Mouse (Mus musculus) CD4-positive helper T cell, adult 2 months (primary cell): ENCODE measurements around the gene P4hb.
"Not testable (repeated sequence)": the region's sequence is repeated elsewhere in the genome, so short reads cannot be mapped to it uniquely, and the experiment has no call there.

Experiments
- DNase-seq: peaks from one replicate; pipeline ENCODE4 v3.0.0-alpha.2; 2012; ENCODE audit warnings: low read depth, missing footprints, low spot score

Gene P4hb

GRCm38 (mm10) chr11:120598283-120598989 is 25.4 kb upstream of the P4hb start, which contains the start of the genes Alyref and Anapc11:
TSS of gene Alyref (minus strand) at chr11:120598365.
TSS of gene Anapc11 (plus strand) at chr11:120598421.
- DNase-seq, result peak; percentile 99

GRCm38 (mm10) chr11:120597240-120598235 is 24.5 kb upstream of the P4hb start:
- DNase-seq, result peak; percentile 39

DNA sequence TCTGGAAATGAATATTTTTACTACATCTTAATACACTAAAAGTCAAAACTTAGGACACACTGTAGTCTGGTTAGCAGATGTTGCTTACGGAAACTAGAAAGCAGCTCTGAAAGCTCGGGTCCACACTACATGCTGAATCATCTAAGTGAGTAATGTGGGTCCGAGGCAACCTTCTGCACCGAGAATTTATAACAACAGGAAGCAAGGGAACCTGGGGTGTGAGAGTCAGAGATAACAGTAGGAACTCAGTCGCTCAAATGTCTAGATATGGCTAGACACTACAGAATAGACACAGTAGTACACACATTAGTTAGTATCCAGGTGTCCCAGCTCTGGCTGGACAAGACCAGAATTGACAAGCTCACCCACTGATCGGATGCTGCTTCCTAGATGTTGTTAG is 15.5 kb upstream of the P4hb start:
- no peak for DNase-seq

DNA sequence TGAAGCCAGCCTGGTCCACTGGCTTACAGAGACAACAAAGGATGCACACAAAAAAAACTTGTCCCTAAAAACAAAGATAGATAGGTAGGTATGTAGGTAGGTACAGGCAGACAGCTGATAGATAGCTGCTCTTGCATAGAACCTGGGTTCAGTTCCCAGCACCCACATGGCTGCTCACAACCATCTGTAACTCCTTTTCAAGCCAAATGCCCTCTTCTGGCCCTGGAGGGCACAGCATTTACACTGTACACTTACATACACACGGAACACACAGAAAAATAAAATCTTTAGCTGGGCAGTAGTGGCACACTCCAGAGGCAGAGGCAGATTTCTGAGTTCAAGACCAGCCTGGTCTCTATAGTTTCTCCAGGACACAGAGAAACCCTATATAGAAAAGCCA is 10.9 kb upstream of the P4hb start:
- DNase-seq, result no peak

GRCm38 (mm10) chr11:120582982-120583293 is 9.9 kb upstream of the P4hb start:
- DNase-seq, result not testable (repeated sequence)

- peak; percentile 73 for DNase-seq
Observed at GRCm38 (mm10) chr11:120582268-120582981, 9.4 kb upstream of the P4hb start.

DNA sequence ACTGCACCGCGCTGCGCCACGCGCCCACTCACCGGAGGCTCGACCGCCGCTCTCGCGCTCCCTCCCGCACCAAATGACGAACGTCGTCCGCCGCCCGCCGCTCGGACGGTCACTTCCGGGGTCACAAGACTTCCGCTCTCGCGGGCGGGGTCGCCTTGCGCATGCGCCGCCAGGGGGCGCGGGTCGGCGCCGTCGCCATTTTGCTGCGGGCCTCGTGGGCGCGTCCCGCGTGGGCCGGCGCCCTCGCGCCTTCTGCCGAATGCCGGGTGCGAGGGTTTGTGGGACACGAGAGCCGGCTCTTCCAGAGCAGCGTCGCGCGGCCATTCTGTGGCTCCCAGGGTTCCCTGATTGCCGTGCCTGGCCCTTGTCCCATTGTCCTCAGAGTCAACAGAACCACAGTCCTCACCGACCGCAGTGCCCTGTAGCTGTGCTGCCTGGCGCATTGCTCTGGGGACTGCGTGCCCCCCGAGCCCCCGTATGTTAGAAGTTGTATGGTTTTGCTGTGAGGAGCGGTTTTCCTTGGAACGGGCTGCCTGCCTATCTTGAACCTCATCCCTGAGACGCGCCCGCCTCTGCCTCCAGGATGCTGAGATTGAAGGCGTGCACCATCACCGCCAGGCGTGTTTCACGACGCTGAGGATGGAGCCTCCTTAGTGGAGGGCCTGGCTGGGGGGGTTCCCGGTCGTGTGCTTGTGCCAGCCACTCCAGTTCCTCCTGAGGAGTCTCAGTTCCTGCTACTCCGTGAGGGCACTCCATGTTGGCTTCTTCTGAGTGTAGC is 8.6 kb upstream of the P4hb start, which contains the start of gene Arhgdia:
Gene Arhgdia (minus strand): TSS at position 135 of the 778 bp plus-strand sequence.
- DNase-seq, result peak; percentile 92

DNA sequence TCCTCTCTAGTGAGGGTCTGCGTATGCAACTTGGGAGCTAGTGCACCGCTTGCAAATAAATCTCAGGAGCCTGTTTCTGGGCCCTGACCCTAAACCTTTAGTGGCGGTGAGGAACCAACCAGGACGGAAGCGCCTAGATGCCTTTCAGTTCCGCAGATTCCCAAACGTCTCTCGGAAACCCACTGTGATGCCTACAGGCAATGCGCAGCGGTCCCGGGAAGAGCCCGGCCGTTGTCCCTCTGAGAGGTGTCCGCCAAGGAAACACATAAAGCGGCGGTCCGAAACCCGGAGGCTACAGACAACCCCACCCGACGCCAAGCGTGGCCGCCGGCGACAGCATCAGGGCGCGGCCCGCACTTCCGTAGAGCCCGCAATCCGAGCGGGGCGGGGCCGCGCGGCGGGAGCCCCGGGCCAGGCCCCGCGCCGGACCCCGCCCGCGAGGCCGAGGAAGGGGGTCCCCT is 7.8 kb upstream of the P4hb start:
- DNase-seq, result peak; percentile 67

- peak; percentile 47 for DNase-seq
Observed at GRCm38 (mm10) chr11:120580190-120580589, 7.1 kb upstream of the P4hb start.

GRCm38 (mm10) chr11:120579316-120580107 is 6.5 kb upstream of the P4hb start:
- peak; percentile 80 for DNase-seq

DNA sequence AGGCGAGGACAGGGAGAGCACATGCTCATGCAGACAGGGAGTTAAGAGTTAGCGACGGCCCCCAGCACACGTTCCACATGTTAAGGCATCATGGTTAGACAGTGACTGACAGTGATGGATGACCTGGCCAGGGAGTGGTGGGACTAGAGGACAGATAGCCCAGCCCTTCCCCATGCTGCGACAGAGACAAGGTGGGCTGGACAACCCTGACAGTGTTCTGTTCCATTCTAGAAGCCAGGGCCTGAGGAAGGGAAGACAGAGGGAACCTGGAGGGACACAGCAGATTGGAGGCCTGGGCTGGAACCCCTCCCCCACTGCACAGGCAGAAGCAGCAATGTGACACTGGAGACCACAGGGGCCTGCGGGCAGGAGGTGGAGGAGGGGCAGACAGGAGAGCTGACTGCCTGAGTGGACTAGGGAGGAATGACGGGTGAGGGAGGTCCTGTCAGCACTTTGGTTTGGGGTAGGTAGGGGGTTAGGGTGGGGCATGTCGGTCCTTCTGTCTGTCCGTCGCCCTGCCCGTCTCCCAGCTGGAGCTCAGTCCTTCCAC is 5.7 kb upstream of the P4hb start:
- no peak for DNase-seq

DNA sequence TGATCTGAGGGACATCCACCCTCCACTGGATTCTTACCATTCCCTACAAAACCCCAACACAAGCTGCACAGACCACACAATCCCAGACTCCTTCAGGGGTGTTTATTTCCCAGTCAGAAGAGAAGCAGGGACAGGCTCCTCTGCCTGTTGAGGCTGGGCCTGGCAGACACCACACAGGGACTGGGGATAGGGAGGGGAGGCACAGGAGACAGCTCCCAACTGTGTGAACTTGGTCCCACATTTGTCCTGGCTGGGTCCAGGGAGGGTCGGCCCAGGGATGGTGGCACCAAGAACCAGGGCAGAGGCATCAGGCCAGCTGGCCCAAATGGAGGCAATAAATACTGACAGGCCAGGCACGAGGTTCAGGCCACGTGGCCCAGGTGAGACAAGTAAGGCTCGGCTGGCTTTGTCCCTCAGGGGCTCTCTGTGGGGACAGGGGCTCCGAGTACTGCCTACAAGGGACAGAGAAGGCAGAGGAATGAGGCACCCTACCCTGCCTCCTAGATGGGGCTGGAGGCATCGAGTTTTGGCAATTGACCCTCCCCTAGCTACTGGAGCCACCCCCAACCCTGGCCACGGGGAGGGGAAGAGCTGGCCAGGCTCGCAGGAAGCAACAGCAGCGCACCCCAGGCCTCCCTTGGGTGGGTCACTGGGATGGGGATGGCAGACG is 5.1 kb upstream of the P4hb start:
- DNase-seq, result no peak

DNA sequence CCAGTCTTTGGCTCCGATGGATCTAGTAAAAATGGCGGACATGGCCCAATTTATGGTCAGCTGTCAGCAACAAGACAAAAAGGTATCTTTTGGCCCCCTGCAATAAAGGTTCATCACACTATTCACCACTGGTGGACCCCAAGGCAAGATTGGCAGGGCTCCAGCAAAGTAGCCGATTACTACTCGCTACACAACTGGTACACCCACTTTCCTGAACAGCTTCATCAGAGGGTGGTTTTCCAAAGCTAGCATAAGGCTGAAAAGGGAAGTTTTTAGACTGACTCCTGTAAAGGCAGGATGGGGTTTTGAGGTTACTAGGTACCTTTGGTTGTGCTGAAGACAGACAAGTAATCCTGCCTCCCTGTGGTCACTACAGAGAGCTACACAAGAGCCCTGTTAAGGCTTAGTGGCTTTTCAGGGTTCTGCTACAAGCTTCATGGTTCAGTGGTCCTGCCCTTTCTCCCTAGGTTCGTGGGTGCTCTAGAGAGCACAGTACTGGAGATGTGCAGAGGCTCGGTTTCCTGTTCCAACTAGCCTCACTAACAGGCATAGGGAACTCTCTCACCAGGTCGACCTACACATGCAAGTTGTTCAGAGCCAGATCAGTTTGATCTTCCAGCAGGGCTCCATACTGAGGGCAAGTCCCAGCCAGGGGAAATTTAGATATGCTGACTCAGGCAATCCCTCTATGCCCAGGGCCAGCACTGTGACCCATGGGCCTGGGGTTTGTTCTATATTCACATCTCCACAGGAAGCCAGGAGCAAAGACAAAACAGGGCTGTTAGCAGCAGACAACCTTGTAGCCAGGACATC is 4.4 kb upstream of the P4hb start:
- peak; percentile 64 for DNase-seq

DNA sequence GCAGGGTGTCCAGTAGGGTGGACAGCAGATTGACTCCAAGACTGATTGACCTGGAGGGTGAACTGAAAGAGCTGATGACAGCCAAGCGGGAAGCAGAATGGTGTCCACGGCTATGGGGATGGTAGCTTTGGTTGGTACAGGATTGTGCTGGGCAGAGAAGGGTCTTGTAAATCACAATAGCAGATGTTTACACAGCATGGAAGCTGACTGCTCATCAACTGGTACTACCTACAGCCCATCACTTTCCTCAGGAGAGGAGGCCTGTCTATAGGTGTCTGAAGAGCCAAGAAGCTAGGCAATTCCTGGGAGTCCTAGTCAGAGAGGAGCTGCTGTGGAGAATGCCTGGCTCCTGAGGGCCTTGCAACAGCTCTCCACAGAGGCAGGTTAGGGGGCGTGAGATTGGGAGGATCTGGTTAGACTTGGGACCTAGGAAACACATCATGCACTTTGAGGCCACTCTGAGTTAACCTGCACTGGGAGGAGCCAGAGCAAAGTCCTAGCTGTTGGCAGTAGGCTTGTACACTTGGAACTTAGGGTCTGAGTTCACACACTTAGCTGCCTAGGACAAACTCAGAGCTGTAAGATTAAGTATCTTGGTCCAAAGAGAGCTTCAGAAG is 3.4 kb upstream of the P4hb start:
- DNase-seq, result no peak

DNA sequence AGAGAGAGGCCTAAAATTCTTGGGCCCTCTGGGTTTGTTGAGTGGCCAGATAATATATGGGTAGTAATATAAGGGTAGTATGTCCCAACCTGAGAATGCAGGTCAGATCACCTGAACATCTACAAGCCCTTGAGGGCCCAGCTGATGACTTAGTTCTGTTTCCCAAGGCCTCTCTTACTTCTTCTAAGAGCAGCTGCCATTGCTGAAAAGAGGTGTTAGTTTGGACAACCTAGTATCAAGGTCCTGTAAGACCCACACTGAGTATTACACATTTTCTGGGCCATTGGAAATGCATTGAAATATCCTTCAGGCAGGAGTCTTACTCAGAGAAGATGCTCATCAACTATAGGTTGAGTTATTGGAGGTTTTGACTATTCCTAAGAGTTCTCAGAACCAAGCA is 2.9 kb upstream of the P4hb start:
- DNase-seq, result no peak

- no peak for DNase-seq
Observed at GRCm38 (mm10) chr11:120575046-120575445, 2.0 kb upstream of the P4hb start.

GRCm38 (mm10) chr11:120574278-120574600 is 1.2 kb upstream of the P4hb start:
- DNase-seq, result no peak
